Mouse (Mus musculus) ES-Bruce4 (cell line): Measurements from ENCODE around the gene Defb9. TPM values are rescaled to one million over a fixed set of nuclear protein-coding genes. Genes with fewer than 3 reads are reported as not detected.
"Not testable (repeated sequence)": the region's sequence is repeated elsewhere in the genome, so short reads cannot be mapped to it uniquely, and the experiment has no call there.

Experiments used
- H3K27ac ChIP-seq: 2 replicates; pipeline ENCODE4 v1.5.1; 2012; ENCODE audit warnings: low read length, inconsistent platforms; ENCODE audit not compliant: insufficient read depth
- H3K27me3 ChIP-seq: 2 replicates; pipeline ENCODE4 v1.6.1; 2012; ENCODE audit warnings: mild to moderate bottlenecking, low read length, inconsistent platforms; ENCODE audit not compliant: control insufficient read depth, poor library complexity, insufficient read depth, severe bottlenecking
- H3K36me3 ChIP-seq: 2 replicates; pipeline ENCODE4 v1.6.1; 2012; ENCODE audit warnings: inconsistent platforms, mild to moderate bottlenecking, low read length, moderate library complexity; ENCODE audit not compliant: control insufficient read depth, poor library complexity, insufficient read depth, severe bottlenecking
- H3K4me1 ChIP-seq: one replicate; pipeline ENCODE4 v1.8.1; 2011; ENCODE audit warnings: low read length; ENCODE audit not compliant: control insufficient read depth, insufficient read depth
- H3K4me3 ChIP-seq: 2 replicates; pipeline ENCODE4 v1.5.1; 2011; ENCODE audit warnings: low read depth, mild to moderate bottlenecking, low read length
- H3K9ac ChIP-seq: 2 replicates; pipeline ENCODE4 v1.6.1; 2012; ENCODE audit warnings: low read depth, mild to moderate bottlenecking, inconsistent platforms; ENCODE audit not compliant: poor library complexity, severe bottlenecking
- H3K9me3 ChIP-seq: replicated peaks from 2 replicates; pipeline ENCODE4 v1.6.1; 2012; ENCODE audit warnings: mild to moderate bottlenecking, low read length, inconsistent platforms; ENCODE audit not compliant: control insufficient read depth, poor library complexity, insufficient read depth, severe bottlenecking
- CTCF ChIP-seq: IDR thresholded peaks from one replicate; pipeline ENCODE4 v1.8.1; 2011; ENCODE audit warnings: low read depth, low read length
- EP300 ChIP-seq: IDR thresholded peaks from 2 replicates; pipeline ENCODE4 v1.6.1; 2011; ENCODE audit warnings: low read depth, low read length; ENCODE audit not compliant: insufficient read depth
- POLR2A ChIP-seq: IDR thresholded peaks from one replicate; pipeline ENCODE4 v1.8.1; 2011; ENCODE audit warnings: low read length; ENCODE audit not compliant: insufficient read depth
- polyA plus RNA-seq: library from polyadenylated mRNA; stranded (reverse); fragments of >200 nt; gene quantifications from 2 replicates; pipeline ENCODE4 v1.2.4, GENCODE M21; 2011; ENCODE audit warnings: low read depth; ENCODE audit not compliant: missing spikeins, insufficient read depth, insufficient read length

Defb9 gene
- not detected in 2 replicates for polyA plus RNA-seq

DNA sequence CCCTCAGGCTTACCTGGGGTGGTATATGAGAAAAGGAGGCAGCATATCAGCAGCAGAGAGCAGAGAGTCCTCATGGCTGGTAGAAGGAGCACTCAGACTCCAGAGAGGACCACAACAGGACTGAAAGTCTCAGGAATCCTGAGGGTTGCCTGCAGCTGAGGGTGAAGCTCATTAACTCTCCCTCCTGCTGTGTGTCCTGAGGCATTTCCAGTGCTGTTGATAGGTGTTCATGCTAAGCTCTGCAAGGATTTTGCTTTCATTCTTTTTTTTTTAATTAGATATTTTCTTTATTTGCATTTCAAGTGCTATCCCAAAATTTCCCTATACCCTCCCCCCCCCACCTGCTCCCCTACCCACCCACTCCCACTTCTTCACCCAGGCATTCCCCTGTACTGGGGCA, at the start of gene Defb9:
Gene Defb9, minus strand, starts transcription at position 101 of the 400 bp plus-strand sequence.
- not testable (repeated sequence) for H3K27ac ChIP-seq, H3K4me1 ChIP-seq, H3K9me3 ChIP-seq, H3K27me3 ChIP-seq, H3K9ac ChIP-seq, H3K4me3 ChIP-seq, H3K36me3 ChIP-seq

- no peaks in the 10 kb centered on the region; the same call in 1 of the 2 replicates for H3K27me3 ChIP-seq
- H3K27ac ChIP-seq = no peak within 1 kb of the TSS
- H3K9me3 ChIP-seq = no peaks in the 10 kb centered on the region; the same call in 1 of the 2 replicates
- H3K4me3 ChIP-seq = no peak within 1 kb of the TSS
- TF ChIP-seq CTCF (no peak), POLR2A (no peak)
- H3K4me1 ChIP-seq = no peaks in the 10 kb centered on the region
- H3K36me3 ChIP-seq = no peaks in the 10 kb centered on the region
- H3K9ac ChIP-seq = no peak within 1 kb of the TSS
These were observed 47.4 kb upstream of the Defb9 start, which contains the start of gene Defb15 for GRCm38 (mm10) chr8:21932610-21933009. TSS of gene Defb15 (minus strand) at chr8:21932710.

DNA sequence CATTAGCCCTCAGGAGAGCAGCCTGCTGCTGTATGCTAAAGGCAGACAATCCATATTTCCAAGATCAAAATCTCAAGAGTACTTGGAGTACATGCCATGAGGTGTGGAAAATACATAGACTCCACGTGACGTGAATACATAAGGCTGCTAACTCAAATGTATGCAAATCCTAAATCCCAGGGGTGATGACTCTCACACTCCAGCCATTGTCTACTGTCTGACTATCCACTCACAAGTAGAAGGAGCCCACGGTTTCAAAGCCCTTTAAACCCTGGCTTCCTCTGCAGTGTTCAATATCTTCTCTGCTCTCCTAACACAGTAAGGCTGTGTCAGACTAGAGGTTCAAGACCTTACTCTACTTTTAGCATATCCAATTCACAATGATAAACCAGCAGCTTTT, 45.5 kb upstream of the Defb9 start:
- H3K4me1 ChIP-seq, H3K27me3 ChIP-seq: not testable (repeated sequence)

DNA sequence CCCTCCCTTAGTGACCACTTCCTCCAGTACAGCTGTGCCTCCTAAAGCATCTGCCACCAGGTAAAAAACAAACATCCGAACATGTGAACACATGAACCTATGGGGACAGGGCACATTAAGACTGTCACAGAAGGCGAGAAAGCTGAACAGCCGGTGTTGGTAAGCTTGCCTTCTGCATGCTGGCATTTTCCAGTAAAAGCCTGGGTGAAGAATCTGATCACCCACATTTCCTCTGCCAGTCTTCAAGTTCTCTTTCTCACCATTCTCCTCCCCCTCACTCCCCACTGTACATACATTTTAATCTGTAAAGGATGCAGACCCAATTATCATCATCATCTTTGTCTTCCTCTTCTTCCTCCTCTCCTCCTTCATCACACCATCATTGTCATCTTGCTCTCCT, 30.4 kb upstream of the Defb9 start:
- Histone ChIP-seq H3K9ac (no peak overlapping the region), H3K4me1 (no peaks in the 10 kb centered on the region), H3K9me3 (no peaks in the 10 kb centered on the region), H3K27me3 (no peaks in the 10 kb centered on the region), H3K27ac (no peak overlapping the region), H3K36me3 (no peaks in the 10 kb centered on the region), H3K4me3 (no peak overlapping the region)
- TF ChIP-seq CTCF (no peak), POLR2A (no peak), EP300 (no peak)

More for the DNA sequence above, 45.5 kb upstream of the Defb9 start:
- not testable (repeated sequence) for H3K36me3 ChIP-seq, H3K9ac ChIP-seq, H3K4me3 ChIP-seq, H3K27ac ChIP-seq, H3K9me3 ChIP-seq

GRCm38 (mm10) chr8:21912554-21912953, 27.3 kb upstream of the Defb9 start:
- Histone ChIP-seq H3K9me3 (no peaks in the 10 kb centered on the region), H3K27ac (no peak overlapping the region), H3K36me3 (no peaks in the 10 kb centered on the region), H3K4me1 (no peaks in the 10 kb centered on the region), H3K27me3 (no peaks in the 10 kb centered on the region), H3K9ac (no peak overlapping the region), H3K4me3 (no peak overlapping the region)
- TF ChIP-seq POLR2A (no peak), EP300 (no peak), CTCF (no peak)

DNA sequence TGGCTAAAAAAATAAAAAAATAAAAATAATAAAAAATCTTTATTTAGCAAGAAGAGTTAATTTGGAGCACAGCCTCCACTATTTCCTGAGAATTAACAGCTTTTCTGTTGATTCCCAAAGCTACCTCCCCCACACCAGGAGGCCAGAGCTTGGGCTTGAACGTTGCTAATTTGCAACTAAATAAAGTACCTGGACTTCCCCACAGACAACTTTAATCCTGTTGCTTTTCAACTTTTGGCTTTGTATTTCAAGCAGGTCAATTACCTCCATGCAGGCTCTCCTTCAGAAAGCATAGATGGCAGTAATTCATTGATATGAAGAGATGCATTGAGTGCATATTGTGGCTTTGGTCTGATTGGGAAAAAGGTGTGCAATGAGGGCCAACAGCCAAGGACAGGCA, 26.7 kb upstream of the Defb9 start:
- no peaks in the 10 kb centered on the region for H3K27me3 ChIP-seq
- H3K4me3 ChIP-seq = no peak overlapping the region
- no peak overlapping the region for H3K27ac ChIP-seq
- no peak overlapping the region for H3K9ac ChIP-seq
- H3K36me3 ChIP-seq = no peaks in the 10 kb centered on the region
- no peaks in the 10 kb centered on the region for H3K9me3 ChIP-seq
- no peak for TF ChIP-seq POLR2A
- no peak for TF ChIP-seq EP300
- no peak for TF ChIP-seq CTCF
- no peaks in the 10 kb centered on the region for H3K4me1 ChIP-seq

DNA sequence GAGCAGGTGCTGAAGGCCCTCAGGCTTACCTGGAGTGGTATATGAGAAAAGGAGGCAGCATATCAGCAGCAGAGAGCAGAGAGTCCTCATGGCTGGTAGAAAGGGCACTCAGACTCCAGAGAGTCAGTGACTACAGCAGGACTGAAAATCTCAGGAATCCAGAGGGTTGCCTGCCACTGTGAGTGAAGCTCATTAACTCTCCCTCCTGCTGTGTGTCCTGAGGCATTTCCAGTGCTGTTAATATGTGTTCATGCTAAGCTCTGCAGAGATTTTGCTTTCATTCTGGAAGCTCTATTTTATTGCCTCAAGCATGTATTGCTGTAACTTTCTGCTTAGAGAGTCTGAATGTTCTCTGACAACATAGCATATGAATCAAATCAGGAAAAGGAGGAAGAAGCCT, 21.1 kb upstream of the Defb9 start, which contains the start of gene Defb11:
Gene Defb11, minus strand, starts transcription at position 123 of the 400 bp plus-strand sequence.
- H3K4me1 ChIP-seq, H3K27ac ChIP-seq, H3K27me3 ChIP-seq, H3K4me3 ChIP-seq, H3K9me3 ChIP-seq, H3K36me3 ChIP-seq, H3K9ac ChIP-seq: not testable (repeated sequence)

GRCm38 (mm10) chr8:21858586-21858985, 26.6 kb downstream of the Defb9 start, which contains the start of gene Defb10:
TSS of gene Defb10 (plus strand) at chr8:21858901.
- H3K27ac ChIP-seq, H3K4me3 ChIP-seq, H3K4me1 ChIP-seq, H3K36me3 ChIP-seq, H3K9me3 ChIP-seq, H3K27me3 ChIP-seq, H3K9ac ChIP-seq: not testable (repeated sequence)
